Mouse (Mus musculus) adrenal gland, adult (tissue): ENCODE data around the gene Auts2.

Experiments
- DNase-seq, 2 experiments: peaks; one replicate each; pipeline ENCODE4 v3.0.0; 2022 to 2023; ENCODE audit warnings: low spot score in 1 of 2; ENCODE audit not compliant: inconsistent age in 2 of 2

Auts2 gene

GRCm38 (mm10) chr5:132113480-132113879 is 429.7 kb downstream of the Auts2 start:
- DNase-seq: peak in 1 of 2 experiments; percentile 61

DNA sequence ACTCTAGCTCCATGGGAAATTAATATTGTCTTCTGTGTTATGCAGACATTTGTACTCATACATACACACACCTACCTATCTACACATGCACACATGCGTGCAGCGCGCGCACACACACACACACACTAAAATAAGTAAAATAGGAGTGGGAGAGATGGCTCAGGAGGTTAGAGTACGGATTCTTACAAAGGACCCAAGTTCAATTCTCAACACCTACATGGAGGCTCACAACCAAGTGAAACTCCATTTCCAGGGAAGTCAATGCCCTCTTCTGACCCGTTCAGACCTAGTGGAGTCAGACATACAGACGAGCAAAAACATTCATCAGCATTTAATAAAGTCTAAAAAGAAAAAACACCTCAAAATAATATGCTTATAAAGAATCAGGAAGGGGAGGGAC is 430.5 kb downstream of the Auts2 start:
- DNase-seq: no peak

- no peak for DNase-seq
Observed at GRCm38 (mm10) chr5:132102426-132102825, 440.7 kb downstream of the Auts2 start.

DNA sequence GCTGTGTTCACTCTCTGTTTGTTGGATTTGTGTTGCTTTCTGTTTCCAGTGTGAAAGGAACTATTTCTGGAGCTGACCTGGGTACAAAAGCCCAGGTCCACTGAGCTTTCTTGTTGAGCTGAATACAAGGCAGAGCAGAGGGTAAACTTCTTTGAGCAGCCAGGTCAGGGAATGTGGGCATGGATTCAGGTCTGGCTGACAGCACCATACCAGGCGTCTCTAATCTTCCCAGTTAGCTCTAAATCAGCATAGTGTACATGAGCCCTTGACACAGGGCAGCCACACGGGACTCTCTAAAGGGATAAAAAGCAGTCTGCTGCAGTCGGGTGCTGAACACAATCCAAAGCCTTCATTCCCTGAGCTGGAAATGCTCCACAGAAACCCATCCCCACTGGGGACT is 444.7 kb downstream of the Auts2 start:
- peak in 1 of 2 experiments; percentile 37 for DNase-seq

- DNase-seq: no peak
Observed at GRCm38 (mm10) chr5:132092721-132093120, 450.4 kb downstream of the Auts2 start.

- DNase-seq: no peak
Observed at GRCm38 (mm10) chr5:132089496-132090250, 453.5 kb downstream of the Auts2 start.

DNA sequence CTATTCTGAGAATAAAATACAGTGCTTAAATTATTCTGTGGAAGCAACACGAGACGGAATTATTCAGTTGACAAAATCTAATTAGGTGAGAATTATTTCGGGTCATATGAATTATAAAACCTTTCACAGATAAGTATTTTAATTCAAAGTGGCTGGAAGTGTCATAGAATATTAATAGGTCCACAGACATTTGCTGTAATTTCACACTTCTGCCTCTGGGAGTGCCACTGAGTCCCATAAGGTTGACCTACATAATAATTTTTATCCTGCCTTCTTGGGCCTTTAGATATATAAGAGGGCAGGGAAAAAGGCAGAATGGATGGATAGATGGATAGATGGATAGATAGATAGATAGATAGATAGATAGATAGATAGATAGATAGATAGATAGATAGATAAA is 454.6 kb downstream of the Auts2 start:
- no peak for DNase-seq

DNA sequence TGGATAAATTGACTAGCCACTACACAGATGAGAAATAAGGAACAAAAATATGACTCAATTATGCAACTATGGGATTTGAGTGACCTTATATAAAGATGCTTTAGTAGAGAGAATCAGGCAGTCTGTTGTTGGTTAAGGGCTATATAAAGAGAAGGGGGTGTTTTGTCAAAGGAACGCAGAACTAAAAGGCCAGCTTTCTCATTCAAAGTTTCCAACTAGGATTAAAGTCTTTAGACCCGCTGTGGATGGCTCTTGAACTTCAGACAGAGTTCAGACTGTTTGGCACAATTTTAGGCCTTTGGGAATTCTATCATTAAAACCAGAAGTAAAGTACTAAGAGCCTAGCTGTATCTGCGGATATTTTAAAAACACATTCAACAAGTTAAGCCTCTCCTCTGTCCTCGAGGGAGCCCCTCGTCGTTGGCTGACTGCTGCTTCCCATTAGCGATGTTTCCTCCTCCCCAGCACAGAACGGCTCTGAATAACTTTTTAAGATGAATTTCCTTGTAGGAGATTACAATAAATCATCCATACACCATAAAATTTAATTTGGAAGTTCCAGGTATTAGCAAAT is 459.3 kb downstream of the Auts2 start:
- DNase-seq: no peak

- no peak for DNase-seq
Observed at GRCm38 (mm10) chr5:132075942-132076341, 467.2 kb downstream of the Auts2 start.

- DNase-seq: peak; percentile 15 to 40
Observed at GRCm38 (mm10) chr5:132074724-132075374, 468.3 kb downstream of the Auts2 start.

- DNase-seq: no peak
Observed at GRCm38 (mm10) chr5:132074360-132074723, 468.8 kb downstream of the Auts2 start.

GRCm38 (mm10) chr5:132073677-132074359 is 469.3 kb downstream of the Auts2 start:
- peak; percentile 16 to 57 for DNase-seq

GRCm38 (mm10) chr5:132072356-132072755 is 470.8 kb downstream of the Auts2 start:
- DNase-seq: no peak

- no peak for DNase-seq
Observed at GRCm38 (mm10) chr5:132067750-132068739, 475.1 kb downstream of the Auts2 start.

DNA sequence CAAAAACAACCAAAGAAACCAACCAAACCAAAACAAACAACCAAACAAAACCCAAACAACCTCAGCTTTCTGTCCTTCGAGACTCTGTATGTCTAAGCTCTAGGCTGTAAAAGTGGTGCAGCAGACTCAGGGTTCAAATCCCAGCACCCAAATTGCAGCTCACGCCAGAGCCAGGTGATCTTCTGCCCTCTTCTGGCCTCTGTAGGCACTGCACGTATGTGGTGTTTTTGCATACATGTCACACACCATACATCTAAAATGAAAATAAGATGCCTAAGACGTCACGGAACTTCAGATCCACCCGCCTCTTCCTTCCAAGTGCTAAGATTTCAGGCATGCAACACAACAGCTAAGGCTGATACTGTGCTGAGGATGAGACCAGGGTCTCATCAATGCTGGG is 483.0 kb downstream of the Auts2 start:
- DNase-seq: no peak

DNA sequence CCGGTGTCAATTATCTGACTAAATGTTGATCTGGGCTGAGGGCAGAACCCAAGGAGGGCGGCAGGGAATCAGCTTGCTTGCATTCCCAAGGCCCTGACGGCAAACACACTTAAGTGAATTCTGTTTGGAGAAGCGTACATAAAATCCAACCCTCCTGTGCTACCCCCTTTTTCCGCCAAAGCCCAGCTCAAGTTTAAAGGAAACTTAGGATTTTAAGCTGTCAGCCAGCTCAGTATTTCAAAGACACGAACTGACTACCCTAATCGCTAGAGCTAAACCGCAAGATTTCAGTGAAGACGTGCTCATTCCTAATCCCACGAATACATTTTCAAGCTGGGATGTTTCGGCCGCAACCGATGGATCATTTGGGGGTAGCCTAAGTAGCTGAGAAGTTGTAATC is 490.5 kb downstream of the Auts2 start:
- no peak for DNase-seq

- no peak for DNase-seq
Observed at GRCm38 (mm10) chr5:132039584-132039983, 503.6 kb downstream of the Auts2 start.

DNA sequence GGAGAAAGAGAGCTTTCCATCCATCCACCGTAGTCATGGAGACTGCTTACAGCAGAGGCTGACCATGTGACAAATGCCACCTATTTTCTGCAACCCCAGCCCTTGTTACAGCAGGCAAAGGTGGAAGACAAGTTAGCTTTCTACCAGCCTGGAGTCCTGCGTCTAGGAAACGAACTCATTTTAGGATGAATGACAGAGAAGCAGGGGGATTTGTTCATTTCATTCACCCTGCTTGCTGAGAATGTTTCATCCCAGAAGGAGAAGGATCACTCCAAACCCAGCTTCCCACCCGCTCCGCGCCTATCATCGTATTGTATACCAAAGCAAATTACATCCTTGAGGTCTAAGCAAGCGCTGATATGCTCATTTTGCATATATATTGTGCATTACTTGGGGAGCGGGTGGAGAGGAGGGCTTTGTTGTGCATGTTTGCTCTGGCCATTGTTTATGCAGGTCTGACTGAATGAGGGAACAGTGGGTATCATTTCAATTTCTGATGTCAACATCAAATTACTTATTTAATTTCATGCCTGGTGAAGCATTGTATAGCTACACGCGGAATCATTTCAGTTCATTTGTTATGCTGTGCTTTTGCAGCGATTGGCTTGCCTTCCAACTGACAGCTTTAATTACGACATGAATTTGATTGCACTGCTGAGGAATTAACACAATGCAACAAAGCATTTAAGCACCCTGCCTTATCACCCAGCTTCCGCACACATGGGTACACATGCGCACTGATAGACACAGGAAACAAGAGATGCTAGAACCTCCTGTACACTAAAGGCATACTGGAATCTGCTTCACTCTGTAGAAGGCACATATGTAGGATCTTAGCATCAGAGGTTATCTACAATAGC is 509.4 kb downstream of the Auts2 start:
- no peak for DNase-seq

GRCm38 (mm10) chr5:132030941-132031531 is 512.1 kb downstream of the Auts2 start:
- DNase-seq: no peak
